Mouse (Mus musculus) ES-E14 (cell line): ENCODE results near the gene Suox.

Experiments used
- HCFC1 ChIP-seq: IDR thresholded peaks from 2 replicates; pipeline ENCODE4 v1.6.1; 2012; ENCODE audit warnings: low read length, inconsistent platforms, borderline replicate concordance; ENCODE audit not compliant: insufficient read depth
- ZC3H11A ChIP-seq: IDR thresholded peaks from 2 replicates; pipeline ENCODE4 v1.6.1; 2012; ENCODE audit warnings: low read depth, mild to moderate bottlenecking, inconsistent platforms, low read length, borderline replicate concordance
- ZNF384 ChIP-seq: IDR thresholded peaks from 2 replicates; pipeline ENCODE4 v1.6.1; 2012; ENCODE audit warnings: low read depth, low read length, inconsistent platforms

- TF ChIP-seq HCFC1 = no peak
- TF ChIP-seq ZC3H11A = no peak
- no peak for TF ChIP-seq ZNF384
Measured at GRCm38 (mm10) chr10:128637011-128637410, 36.9 kb downstream of the Suox start.
